Mouse (Mus musculus) CH12.LX (cell line): ENCODE results near the gene Fbxw20.

ENCODE experiments used
- CTCF ChIP-seq, 2 experiments: IDR thresholded peaks in 1 of 2; conservative IDR thresholded peaks in 1 of 2; 2 replicates each; pipeline ENCODE4 v1.5.1; 2011 to 2012; ENCODE audit warnings: low read depth in 2 of 2, low read length in 2 of 2, improper control_type of control experiment in 1 of 2, inconsistent platforms in 1 of 2, mild to moderate bottlenecking in 1 of 2, moderate library complexity in 1 of 2
- E2F4 ChIP-seq: IDR thresholded peaks from 2 replicates; pipeline ENCODE4 v1.6.1; 2011; ENCODE audit warnings: low read depth, low read length, improper control_type of control experiment; ENCODE audit not compliant: insufficient replicate concordance
- EP300 ChIP-seq: IDR thresholded peaks from 2 replicates; pipeline ENCODE4 v1.6.1; 2011; ENCODE audit warnings: low read length, improper control_type of control experiment
- ETS1 ChIP-seq: conservative IDR thresholded peaks from 2 replicates; pipeline ENCODE4 v1.6.1; 2012; ENCODE audit warnings: low read depth, mild to moderate bottlenecking, inconsistent platforms, low read length, improper control_type of control experiment, moderate library complexity
- KAT2A ChIP-seq: IDR thresholded peaks from 2 replicates; pipeline ENCODE4 v1.6.1; 2012; ENCODE audit warnings: low read length, improper control_type of control experiment, inconsistent platforms; ENCODE audit not compliant: insufficient replicate concordance
- MAX ChIP-seq: IDR thresholded peaks from 2 replicates; pipeline ENCODE4 v1.6.1; 2011; ENCODE audit warnings: low read length, improper control_type of control experiment
- POLR2A ChIP-seq: IDR thresholded peaks from 2 replicates; pipeline ENCODE4 v1.6.1; 2011; ENCODE audit warnings: low read depth, mild to moderate bottlenecking, improper control_type of control experiment, low read length
- SIN3A ChIP-seq: IDR thresholded peaks from 2 replicates; pipeline ENCODE4 v1.6.1; 2012; ENCODE audit warnings: low read length, improper control_type of control experiment, inconsistent platforms
- SMC3 ChIP-seq: IDR thresholded peaks from 2 replicates; pipeline ENCODE4 v1.6.1; 2011; ENCODE audit warnings: low read depth, low read length, improper control_type of control experiment

- TF ChIP-seq MAX (no peak), EP300 (peak; percentile 68), CTCF (conservative IDR thresholded peaks at IDR 0.05 in 1 of 2, IDR thresholded peaks at IDR 0.05 in 1 of 2; ENCODE audit: low read depth in 2 of 2, low read length in 2 of 2) (no peak), POLR2A (no peak), E2F4 (no peak), SIN3A (no peak), SMC3 (no peak), ETS1 (no peak), KAT2A (no peak)
These were observed 34.2 kb downstream of the Fbxw20 start for GRCm38 (mm10) chr9:109200349-109200748.
